Mouse (Mus musculus) thymus, postnatal 25 days (tissue): ENCODE measurements around the gene Oscar.
"Not testable (repeated sequence)": the region's sequence is repeated elsewhere in the genome, so short reads cannot be mapped to it uniquely, and the experiment has no call there.

Experiments
- DNase-seq: peaks from one replicate; pipeline ENCODE4 v3.0.0; 2022

Gene Oscar

DNA sequence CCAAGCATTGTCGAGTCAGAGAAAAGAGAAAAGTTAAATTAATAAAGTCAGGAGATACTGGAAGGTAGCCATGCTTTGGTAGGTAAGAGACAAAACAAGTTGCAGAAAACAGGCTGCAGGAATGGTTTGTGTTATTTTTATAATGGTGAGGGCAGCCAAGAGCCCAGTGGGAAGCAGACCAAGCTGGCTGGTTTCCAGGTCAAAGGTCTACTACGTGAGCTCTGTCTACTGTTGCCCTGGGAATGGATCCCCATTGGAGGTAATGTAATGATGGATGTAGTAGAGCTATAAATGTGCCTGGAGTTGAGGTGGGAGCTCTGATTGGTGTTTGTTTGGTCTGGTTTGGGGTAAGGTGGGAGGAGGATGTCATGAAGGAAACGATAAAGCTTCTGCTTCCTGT is 6.9 kb downstream of the Oscar start:
- no peak for DNase-seq

DNA sequence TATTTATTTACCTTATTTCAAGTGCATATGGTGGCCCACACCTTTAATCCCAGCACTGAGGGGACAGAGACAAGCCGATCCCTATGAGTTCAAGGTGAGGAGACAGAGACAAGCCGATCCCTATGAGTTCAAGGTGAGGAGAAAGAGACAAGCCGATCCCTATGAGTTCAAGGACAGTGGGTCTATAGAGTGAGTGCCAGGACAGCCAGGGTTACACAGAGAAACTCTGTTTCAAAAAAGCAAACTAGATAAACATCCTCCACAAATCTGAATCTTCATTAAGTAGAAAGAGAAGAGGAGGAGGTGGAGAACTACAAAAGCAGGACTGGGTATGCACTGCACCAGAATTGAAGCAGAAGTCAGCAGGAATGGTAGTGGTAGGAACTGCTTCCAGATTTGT is 7.3 kb downstream of the Oscar start:
- no peak for DNase-seq

DNA sequence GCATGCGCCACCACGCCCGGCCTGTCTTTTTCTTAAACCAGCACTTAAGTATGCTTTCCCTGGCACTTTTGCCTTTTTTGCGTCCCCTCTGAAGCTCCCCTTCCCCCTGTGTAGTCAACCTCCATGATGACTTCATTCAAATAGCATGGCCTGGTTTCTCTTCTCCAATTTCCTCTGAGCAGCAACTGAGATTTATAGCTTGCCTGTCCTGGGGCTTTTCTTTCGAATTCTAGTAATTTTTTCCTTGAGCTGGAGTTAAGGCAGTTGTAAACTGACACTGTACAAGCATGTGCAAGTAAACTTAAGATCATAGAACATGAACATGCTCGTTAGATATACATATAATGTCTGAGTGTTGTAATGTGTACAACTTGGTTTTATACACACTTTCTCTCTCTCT is 8.6 kb downstream of the Oscar start:
- no peak for DNase-seq

- no peak for DNase-seq
Observed at GRCm38 (mm10) chr7:3606798-3607197, 9.2 kb downstream of the Oscar start.

DNA sequence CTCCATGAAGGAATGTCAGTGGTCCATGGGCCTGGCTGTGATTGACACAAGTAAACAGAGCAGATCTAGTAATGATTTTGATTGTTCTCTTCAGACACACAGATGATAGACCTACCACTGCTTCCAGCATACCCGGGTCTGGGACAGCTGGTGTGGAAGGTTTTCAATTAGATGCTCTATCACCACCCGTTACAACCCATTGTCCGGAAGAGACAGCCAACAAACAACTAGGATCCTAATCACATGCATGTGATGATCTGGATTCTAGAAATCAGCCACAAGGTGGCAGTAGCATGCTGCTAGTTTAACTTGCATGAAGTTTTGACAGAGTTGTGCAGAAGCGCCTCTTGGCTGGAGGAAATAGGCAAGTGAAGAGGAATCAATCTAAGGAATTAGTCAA is 14.8 kb downstream of the Oscar start:
- DNase-seq = peak; percentile 62

- not testable (repeated sequence) for DNase-seq
Observed at GRCm38 (mm10) chr7:3597755-3598154, 18.2 kb downstream of the Oscar start.

DNA sequence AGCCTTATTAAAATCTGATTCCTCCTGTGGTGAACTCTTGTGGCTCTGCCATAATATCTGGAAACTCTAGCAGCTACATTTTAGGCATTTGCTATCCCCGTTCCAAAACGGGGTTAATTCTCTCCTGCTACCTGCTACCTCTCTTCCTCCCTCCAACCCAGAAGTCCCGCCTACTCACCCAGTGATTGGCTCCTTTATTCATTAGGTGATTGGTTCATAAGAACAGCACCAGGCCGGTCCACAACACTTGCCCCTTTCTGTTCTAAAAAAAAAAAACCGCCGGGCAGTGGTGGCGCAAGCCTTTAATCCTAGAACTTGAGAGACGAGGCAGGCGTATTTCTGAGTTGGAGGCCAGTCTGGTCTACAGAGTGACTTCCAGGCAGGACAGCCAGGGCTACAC is 20.8 kb downstream of the Oscar start:
- peak; percentile 7 for DNase-seq

GRCm38 (mm10) chr7:3594686-3595085 is 21.3 kb downstream of the Oscar start:
- no peak for DNase-seq

DNA sequence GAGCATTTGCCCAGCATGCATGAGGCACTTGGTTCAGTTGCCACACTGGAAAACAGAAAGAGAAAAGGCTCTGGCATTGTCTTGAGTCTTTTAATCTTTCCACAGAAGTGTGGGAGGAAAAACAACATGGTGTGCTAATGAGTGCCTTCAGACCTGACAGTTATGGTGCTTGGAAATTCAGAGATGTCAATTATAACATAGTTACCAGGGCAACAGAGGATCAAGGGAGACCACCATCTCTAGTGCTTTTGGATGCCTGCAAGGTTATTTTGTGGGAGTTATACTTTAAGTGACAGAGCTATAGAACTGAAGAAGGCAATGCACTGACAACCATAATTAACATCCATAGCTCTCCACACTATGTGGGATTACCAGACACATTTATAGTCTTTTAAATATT is 22.1 kb downstream of the Oscar start:
- no peak for DNase-seq

- DNase-seq = no peak
Observed at GRCm38 (mm10) chr7:3591534-3591933, 24.4 kb downstream of the Oscar start.

GRCm38 (mm10) chr7:3590550-3590949 is 25.4 kb downstream of the Oscar start:
- no peak for DNase-seq

GRCm38 (mm10) chr7:3587292-3587691 is 28.7 kb downstream of the Oscar start:
- DNase-seq = no peak

DNA sequence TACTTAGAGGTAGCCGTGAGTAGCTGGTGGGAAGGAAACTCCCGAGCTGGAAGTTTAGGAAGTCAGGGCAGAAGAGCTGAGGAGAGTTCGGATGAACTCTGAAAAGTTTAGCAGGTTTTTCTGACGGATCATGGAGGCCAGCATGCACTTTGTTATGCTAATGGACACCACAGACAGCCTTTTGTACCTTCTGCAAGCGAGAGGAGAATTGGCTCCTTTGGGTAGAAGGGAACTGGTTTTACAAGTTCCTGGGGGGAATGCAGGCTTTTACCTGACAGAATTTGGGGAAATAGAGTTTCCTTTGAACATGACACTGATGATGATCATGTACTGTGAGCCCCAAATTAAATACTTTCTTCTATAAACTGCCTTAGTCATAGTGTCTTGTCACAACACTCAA is 29.7 kb downstream of the Oscar start:
- no peak for DNase-seq

GRCm38 (mm10) chr7:3585763-3586162 is 30.2 kb downstream of the Oscar start:
- no peak for DNase-seq

- no peak for DNase-seq
Observed at GRCm38 (mm10) chr7:3580029-3580428, 35.9 kb downstream of the Oscar start.

DNA sequence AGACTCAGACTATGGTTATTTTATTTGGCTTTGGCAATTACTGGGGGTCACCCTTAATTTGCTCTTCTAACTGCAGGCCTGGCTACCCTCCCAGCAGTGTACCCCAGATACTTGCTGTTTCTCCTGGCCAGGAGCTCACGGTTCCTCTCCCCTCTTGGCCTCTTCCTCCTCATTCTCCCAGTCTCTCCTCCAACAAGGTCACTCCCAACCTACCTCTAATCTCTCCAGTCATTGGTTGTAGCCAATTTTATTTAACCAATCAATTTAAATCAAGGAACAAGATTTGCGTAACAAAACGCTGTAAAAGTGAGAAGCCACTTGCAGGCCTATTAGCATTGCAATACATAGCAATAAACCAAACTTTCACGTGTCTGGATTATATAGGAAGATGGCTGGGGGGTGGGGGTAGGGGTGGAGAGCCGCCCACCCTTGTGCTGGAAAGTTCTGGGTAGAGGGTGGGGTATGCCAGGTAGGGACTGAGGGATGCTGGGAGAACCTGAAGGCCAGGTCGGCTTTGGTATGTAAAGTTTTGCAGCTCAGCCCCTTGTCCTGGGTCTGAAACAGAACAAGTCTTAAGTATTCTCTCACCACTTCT is 36.9 kb downstream of the Oscar start:
- DNase-seq = no peak

- DNase-seq = no peak
Observed at GRCm38 (mm10) chr7:3578196-3578595, 37.8 kb downstream of the Oscar start.

DNA sequence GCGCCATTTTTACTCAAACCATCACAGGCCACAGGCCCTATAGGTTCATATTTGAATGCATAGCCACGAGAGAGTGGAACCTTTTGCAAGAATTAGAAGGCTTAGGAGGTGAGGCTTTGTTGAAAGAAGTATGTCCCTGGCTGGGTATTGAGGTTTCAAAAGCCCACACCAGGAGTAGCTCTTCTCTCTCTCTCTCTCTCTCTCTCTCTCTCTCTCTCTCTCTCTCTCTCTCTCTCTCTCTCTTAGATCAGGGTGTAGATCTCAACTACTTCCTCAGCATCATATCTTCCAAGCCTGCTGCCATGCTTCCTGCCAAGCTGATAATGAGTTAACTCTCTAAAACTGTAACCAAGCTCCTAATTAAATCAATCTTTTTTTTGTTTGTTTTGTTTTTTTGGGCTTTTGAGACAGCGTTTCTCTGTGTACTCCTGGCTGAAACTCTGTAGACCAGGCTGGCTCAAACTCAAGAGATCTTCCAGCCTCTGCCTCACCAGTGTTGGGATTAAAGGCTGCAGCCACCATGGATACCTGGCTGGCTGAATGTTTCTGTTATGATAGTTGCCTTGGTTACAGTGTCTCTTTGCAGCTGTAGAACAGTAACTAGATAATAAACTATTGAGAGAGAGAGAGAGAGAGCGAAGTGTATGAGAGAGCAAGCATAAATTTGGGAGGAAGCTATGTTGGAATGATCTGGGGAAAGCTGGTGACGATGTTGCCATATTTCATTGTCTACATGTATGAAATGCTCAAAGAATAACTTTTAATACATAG is 39.4 kb downstream of the Oscar start:
- DNase-seq = no peak

DNA sequence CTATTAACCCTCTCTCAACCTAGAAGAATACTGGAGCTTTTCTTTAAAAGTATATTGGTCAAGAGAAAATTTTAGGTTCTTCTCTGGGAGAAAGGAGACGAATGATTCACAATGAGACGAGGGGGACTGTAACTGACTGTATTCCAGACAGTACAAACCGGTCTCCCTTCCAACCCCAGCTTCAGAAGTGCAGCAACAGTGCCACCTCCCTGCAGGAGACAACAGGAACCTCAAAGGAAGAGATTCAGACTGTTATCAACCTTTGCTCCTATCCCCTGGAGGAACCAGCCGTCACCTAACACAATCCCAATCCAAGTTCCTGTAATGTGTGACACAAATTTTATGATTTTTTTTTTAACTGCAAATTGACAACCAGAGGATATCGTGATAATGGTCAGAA is 41.7 kb downstream of the Oscar start:
- no peak for DNase-seq

DNA sequence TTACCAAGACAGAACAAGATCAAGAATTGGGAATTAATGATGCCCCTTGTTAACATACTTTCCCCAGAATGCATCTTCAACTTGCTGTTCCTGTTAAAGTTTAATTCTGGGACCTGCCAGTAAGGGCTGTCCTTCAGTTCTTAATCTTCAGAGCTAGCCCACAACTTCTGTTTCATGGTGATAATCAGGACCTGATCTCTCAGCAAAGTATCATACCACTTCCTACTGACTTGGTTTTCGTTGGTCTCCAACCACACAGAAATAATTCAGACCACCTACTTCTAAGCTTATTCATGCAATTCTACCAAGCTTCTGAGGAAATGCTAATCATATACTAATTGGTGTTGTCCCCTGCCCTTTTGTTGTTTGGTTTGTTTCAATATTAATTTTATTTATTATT is 44.1 kb downstream of the Oscar start:
- no peak for DNase-seq

GRCm38 (mm10) chr7:3570580-3570979 is 45.4 kb downstream of the Oscar start:
- DNase-seq = not testable (repeated sequence)

- no peak for DNase-seq
Observed at GRCm38 (mm10) chr7:3569725-3570124, 46.2 kb downstream of the Oscar start.

DNA sequence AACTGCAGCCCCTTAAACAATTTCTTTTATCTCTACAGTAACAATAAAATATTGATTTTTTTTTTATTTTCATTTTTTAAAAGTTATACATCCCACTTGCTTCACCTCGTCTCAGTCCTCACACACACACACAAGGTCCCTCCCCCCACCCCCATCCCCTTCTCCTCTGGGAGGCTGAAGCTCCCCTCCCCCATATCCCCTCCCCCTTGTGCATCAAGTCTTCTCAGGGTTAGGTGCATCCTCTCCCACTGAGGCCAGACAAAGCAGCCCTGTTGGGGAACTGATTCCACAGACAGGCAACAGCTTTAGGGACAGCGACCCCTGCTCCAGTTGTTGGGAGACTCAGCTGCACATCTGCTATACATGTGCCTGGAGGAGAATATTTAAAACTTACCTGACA is 48.6 kb downstream of the Oscar start:
- no peak for DNase-seq
